Mouse (Mus musculus) embryonic facial prominence, embryonic 10.5 days (tissue): ENCODE data around the gene Susd5. TPM values are rescaled to one million over a fixed set of nuclear protein-coding genes. Genes with fewer than 3 reads are reported as not detected.

Source experiments
- polyA plus RNA-seq: library from polyadenylated mRNA; unstranded; fragments of >200 nt; fragmentation: Nextera tagmentation; extraction: Ambion mirVana; gene quantifications from 2 replicates; pipeline ENCODE4 v1.2.1, GENCODE M21; 2016

Gene Susd5
- polyA plus RNA-seq, 1 experiment from 2014 or later = 0.80 TPM

Other genes with a start within 250 kb of the Susd5 start
- 39.0 and 39.2 TPM in 2 replicates for gene Ubp1, start 126.2 kb upstream of the Susd5 start, polyA plus RNA-seq
- gene Fbxl2, start 10.9 kb upstream of the Susd5 start, polyA plus RNA-seq = 5.9 and 6.1 TPM in 2 replicates